Mouse (Mus musculus) CH12.LX (cell line): ENCODE measurements around the gene Cbx4.

Source experiments
- CTCF ChIP-seq, 2 experiments: IDR thresholded peaks in 1 of 2; conservative IDR thresholded peaks in 1 of 2; 2 replicates each; pipeline ENCODE4 v1.5.1; 2011 to 2012; ENCODE audit warnings: low read depth in 2 of 2, low read length in 2 of 2, improper control_type of control experiment in 1 of 2, inconsistent platforms in 1 of 2, mild to moderate bottlenecking in 1 of 2, moderate library complexity in 1 of 2
- EP300 ChIP-seq: IDR thresholded peaks from 2 replicates; pipeline ENCODE4 v1.6.1; 2011; ENCODE audit warnings: low read length, improper control_type of control experiment
- KAT2A ChIP-seq: IDR thresholded peaks from 2 replicates; pipeline ENCODE4 v1.6.1; 2012; ENCODE audit warnings: low read length, improper control_type of control experiment, inconsistent platforms; ENCODE audit not compliant: insufficient replicate concordance
- MAZ ChIP-seq: IDR thresholded peaks from 2 replicates; pipeline ENCODE4 v1.6.1; 2012; ENCODE audit warnings: low read depth, mild to moderate bottlenecking, inconsistent platforms, low read length, improper control_type of control experiment, moderate library complexity
- MEF2A ChIP-seq: IDR thresholded peaks from 2 replicates; pipeline ENCODE4 v1.6.1; 2014; ENCODE audit warnings: low read depth, mild to moderate bottlenecking, inconsistent platforms, low read length, improper control_type of control experiment, borderline replicate concordance
- POLR2A ChIP-seq: IDR thresholded peaks from 2 replicates; pipeline ENCODE4 v1.6.1; 2011; ENCODE audit warnings: low read depth, mild to moderate bottlenecking, improper control_type of control experiment, low read length
- RAD21 ChIP-seq: IDR thresholded peaks from 2 replicates; pipeline ENCODE4 v1.6.1; 2011; ENCODE audit warnings: low read depth, mild to moderate bottlenecking, low read length, improper control_type of control experiment, moderate library complexity
- SIN3A ChIP-seq: IDR thresholded peaks from 2 replicates; pipeline ENCODE4 v1.6.1; 2012; ENCODE audit warnings: low read length, improper control_type of control experiment, inconsistent platforms
- UBTF ChIP-seq: IDR thresholded peaks from 2 replicates; pipeline ENCODE4 v1.6.1; 2012; ENCODE audit warnings: low read depth, mild to moderate bottlenecking, inconsistent platforms, low read length, improper control_type of control experiment, moderate library complexity
- ZC3H11A ChIP-seq: IDR thresholded peaks from 2 replicates; pipeline ENCODE4 v1.6.1; 2012; ENCODE audit warnings: low read depth, mild to moderate bottlenecking, inconsistent platforms, low read length, improper control_type of control experiment
- ZKSCAN1 ChIP-seq: IDR thresholded peaks from 2 replicates; pipeline ENCODE4 v1.6.1; 2012; ENCODE audit warnings: low read depth, inconsistent platforms, low read length, improper control_type of control experiment, borderline replicate concordance
- ZMIZ1 ChIP-seq: IDR thresholded peaks from 2 replicates; pipeline ENCODE4 v1.6.1; 2012; ENCODE audit warnings: low read depth, mild to moderate bottlenecking, inconsistent platforms, low read length, improper control_type of control experiment
- ZNF384 ChIP-seq: IDR thresholded peaks from 2 replicates; pipeline ENCODE4 v1.6.1; 2012; ENCODE audit warnings: low read depth, low read length, improper control_type of control experiment, inconsistent platforms

- TF ChIP-seq UBTF = no peak
- no peak for TF ChIP-seq ZKSCAN1
- TF ChIP-seq POLR2A = no peak
- no peak for TF ChIP-seq EP300
- TF ChIP-seq MAZ = no peak
- no peak for TF ChIP-seq CTCF (conservative IDR thresholded peaks at IDR 0.05 in 1 of 2, IDR thresholded peaks at IDR 0.05 in 1 of 2; ENCODE audit: low read depth in 2 of 2, low read length in 2 of 2)
- no peak for TF ChIP-seq RAD21
- no peak for TF ChIP-seq KAT2A
- TF ChIP-seq MEF2A = no peak
- no peak for TF ChIP-seq ZNF384
- TF ChIP-seq ZC3H11A = no peak
- TF ChIP-seq ZMIZ1 = no peak
- TF ChIP-seq SIN3A = no peak
Measured at GRCm38 (mm10) chr11:119080461-119081147, 5.4 kb downstream of the Cbx4 start.
